Mouse (Mus musculus): Measurements from ENCODE around the gene Cd99l2. TPM values are rescaled to one million over a fixed set of nuclear protein-coding genes. Genes with fewer than 3 reads are reported as not detected.

Gene Cd99l2
- polyA plus RNA-seq, 1 experiment from 2014 or later = 60.1 TPM

DNA sequence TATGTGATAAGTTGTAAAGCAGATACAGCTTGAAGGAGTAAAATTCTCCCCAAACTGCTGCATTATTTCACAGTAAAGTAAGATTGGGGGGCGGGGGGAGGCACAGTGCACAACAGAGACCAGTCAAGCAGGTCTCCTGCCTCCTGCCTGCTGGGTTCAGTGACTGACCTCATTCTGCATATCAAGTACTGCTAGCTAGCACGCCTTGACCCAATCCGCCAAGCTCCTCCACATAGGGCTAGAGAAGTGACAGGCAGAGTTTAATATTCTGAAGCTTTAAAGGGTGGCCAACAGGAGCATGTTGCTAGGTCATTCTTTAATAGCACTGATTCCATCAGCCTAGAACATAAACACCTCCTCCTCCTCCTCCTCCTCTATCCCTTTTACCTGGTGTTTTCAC lies 79.9 kb downstream of the Cd99l2 start:
- no peak overlapping the region for H3K9ac ChIP-seq (replicated peaks)
- no peak overlapping the region for H3K4me3 ChIP-seq
- WGBS = 68% methylated on average over 3 of the region's 3 CpGs
- H3K4me1 ChIP-seq = no peaks in the 10 kb centered on the region
- no peaks in the 10 kb centered on the region for H3K9me3 ChIP-seq
- H3K27me3 ChIP-seq = no peaks in the 10 kb centered on the region
- H3K36me3 ChIP-seq = no peaks in the 10 kb centered on the region
- H3K27ac ChIP-seq (replicated peaks) = no peak overlapping the region
- H3K4me2 ChIP-seq (replicated peaks) = no peak overlapping the region
- ATAC-seq (replicated peaks) = no peak

DNA sequence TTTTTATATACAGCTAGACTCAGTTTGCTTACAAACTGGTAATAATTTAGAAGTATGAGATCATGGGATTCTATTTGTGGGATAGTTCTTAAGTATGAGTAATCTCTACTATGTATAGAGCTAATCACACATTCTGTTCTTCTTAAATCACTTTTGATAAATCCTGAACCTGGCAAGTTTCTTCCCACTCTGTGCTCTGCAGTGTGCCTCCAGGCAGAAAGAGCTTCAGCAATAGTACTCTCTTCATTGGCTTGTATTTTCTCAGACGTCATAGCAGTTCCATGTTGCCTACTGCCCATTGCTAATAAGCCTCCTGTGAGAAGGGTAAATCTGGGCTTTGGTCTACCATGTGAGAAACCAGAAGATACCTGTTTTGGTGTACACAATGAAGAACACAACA lies 84.3 kb downstream of the Cd99l2 start:
- Histone ChIP-seq H3K9ac (replicated peaks) (no peak overlapping the region), H3K36me3 (no peaks in the 10 kb centered on the region), H3K9me3 (no peaks in the 10 kb centered on the region), H3K4me2 (replicated peaks) (no peak overlapping the region), H3K4me3 (no peak overlapping the region), H3K27me3 (no peaks in the 10 kb centered on the region), H3K4me1 (no peaks in the 10 kb centered on the region), H3K27ac (replicated peaks) (no peak overlapping the region)
- 72% methylated on average over 1 of the region's 1 CpGs for WGBS
- ATAC-seq (replicated peaks) = no peak

DNA sequence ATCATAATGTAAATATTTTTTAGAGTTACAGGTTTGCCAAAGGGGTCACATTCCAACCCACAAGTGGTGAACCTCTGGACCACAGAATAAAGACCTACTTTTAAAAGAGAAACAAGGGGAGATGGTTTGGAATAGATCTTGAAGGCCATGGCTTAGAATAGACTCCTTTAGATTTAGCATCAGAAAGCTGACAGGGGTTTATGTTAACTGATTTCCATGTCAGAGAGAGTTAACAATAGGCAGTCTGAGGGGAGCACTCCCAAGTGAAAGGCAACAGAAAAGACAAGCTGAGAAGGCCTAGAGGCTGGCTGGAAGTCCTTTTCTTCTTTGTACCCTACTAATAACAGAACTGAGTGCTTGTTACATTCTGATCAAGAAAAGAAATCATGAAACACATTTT lies 86.4 kb downstream of the Cd99l2 start:
- ATAC-seq (replicated peaks) = no peak
- Histone ChIP-seq H3K4me2 (replicated peaks) (no peak overlapping the region), H3K27me3 (no peaks in the 10 kb centered on the region), H3K27ac (replicated peaks) (no peak overlapping the region), H3K4me3 (no peak overlapping the region), H3K4me1 (no peaks in the 10 kb centered on the region), H3K9me3 (no peaks in the 10 kb centered on the region), H3K36me3 (peaks cover 4% of the 10 kb centered on the region; the same call in 1 of the 2 replicates), H3K9ac (replicated peaks) (no peak overlapping the region)

DNA sequence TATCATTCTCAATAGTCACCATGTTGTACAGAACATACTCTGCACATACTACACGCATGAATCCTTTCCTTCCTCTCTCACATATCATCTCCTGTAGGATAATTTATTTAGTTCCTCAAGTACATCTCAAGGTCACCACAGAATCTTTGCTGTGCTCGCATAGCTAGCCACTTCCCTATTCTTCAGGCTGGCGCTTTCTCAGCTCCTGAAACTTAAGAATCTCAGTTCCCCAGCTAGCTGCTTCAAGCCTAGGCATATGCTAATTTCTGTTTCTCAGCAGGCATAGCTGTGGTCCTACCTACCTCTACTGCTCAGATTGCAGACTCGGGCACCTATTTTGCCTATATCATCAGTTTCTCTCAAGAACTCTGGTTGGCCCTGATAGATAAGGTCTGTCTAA lies 96.3 kb downstream of the Cd99l2 start:
- Histone ChIP-seq H3K4me1 (no peaks in the 10 kb centered on the region), H3K4me2 (replicated peaks) (no peak overlapping the region), H3K9ac (replicated peaks) (no peak overlapping the region), H3K27ac (replicated peaks) (no peak overlapping the region), H3K9me3 (no peaks in the 10 kb centered on the region), H3K27me3 (no peaks in the 10 kb centered on the region), H3K4me3 (no peak overlapping the region), H3K36me3 (0 out of 2 replicates have a peak, but pooled peaks cover 2% of the 10 kb centered on the region)
- no peak for ATAC-seq (replicated peaks)
- 82% methylated on average over 4 of the region's 4 CpGs for WGBS

DNA sequence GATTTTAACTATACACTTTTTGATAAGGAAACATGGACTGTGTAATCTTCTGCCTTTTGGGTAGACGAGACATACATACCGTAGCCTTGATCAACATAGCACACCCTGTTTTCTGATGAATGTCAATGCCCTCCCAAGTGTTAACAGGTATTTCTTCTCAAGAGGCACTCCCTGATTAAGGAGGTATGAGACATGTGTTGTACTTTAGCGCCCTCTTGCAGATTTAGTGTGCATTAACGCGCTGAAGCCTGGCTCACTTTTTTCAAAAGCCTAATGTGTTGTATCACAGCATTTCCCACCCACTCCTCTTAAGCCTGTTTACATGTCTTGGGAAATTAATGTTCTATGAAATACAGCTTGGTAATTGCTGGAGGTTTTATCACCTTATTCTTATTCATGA lies 111.1 kb downstream of the Cd99l2 start:
- Histone ChIP-seq H3K4me1 (no peaks in the 10 kb centered on the region), H3K4me3 (no peak overlapping the region), H3K27me3 (no peaks in the 10 kb centered on the region), H3K36me3 (no peaks in the 10 kb centered on the region), H3K9me3 (no peaks in the 10 kb centered on the region), H3K4me2 (replicated peaks) (no peak overlapping the region), H3K9ac (replicated peaks) (no peak overlapping the region), H3K27ac (replicated peaks) (no peak overlapping the region)
- no peak for ATAC-seq (replicated peaks)
- 46% methylated on average over 5 of the region's 5 CpGs for WGBS

DNA sequence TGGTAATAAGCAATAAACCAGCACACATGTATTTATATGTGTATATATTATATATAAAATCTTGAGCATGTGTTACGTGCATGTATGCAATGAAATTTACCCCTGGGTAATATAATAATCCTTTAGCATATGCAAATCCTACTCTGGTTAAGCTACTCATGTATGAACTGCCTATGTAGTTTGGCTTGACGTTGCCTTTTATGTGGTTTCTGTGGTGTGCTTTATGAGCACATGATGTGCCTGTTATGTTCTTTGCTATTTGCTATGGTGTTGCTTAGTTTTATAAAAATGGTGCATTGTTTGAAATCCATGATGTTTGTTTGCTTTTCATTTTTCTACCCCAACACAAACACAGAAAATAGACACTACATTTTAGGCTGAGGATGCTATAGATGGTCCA lies 114.2 kb downstream of the Cd99l2 start:
- no peak overlapping the region for H3K4me2 ChIP-seq (replicated peaks)
- H3K27me3 ChIP-seq = no peaks in the 10 kb centered on the region
- no peak overlapping the region for H3K9ac ChIP-seq (replicated peaks)
- no peak overlapping the region for H3K4me3 ChIP-seq
- H3K36me3 ChIP-seq = no peaks in the 10 kb centered on the region
- WGBS = 79% methylated on average over 2 of the region's 2 CpGs
- H3K27ac ChIP-seq (replicated peaks) = no peak overlapping the region
- no peaks in the 10 kb centered on the region for H3K4me1 ChIP-seq
- no peak for ATAC-seq (replicated peaks)
- H3K9me3 ChIP-seq = no peaks in the 10 kb centered on the region

DNA sequence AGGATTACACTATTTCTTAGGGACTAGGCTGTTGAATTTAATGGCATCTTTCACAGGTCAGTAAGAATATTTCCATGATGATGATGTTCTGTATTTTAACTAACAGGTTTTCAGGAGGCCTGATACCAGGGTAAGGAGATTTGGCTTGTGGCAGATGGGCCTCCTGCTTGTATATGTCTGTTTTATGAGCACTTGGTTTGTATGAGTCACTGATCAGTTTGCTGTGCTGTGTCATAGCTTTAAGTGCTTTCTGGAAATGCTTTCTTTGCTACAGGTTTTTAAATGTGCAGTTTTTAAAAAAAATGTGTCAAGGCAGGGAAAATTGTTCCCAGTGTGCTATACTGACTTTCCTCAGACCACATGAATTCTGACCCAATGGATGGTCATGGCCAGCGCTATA lies 115.9 kb downstream of the Cd99l2 start:
- Histone ChIP-seq H3K4me1 (no peaks in the 10 kb centered on the region), H3K36me3 (no peaks in the 10 kb centered on the region), H3K27me3 (no peaks in the 10 kb centered on the region), H3K9me3 (no peaks in the 10 kb centered on the region), H3K27ac (replicated peaks) (no peak overlapping the region), H3K4me2 (replicated peaks) (no peak overlapping the region), H3K4me3 (no peak overlapping the region), H3K9ac (replicated peaks) (no peak overlapping the region)
- ATAC-seq (replicated peaks) = no peak
- WGBS = 92% methylated on average over 1 of the region's 1 CpGs

Small RNAs within 50 kb of the gene (microRNA-seq; reads per million reads assigned to microRNA genes)
- gene Gm23945 = not detected

Other genes starting within 250 kb of the Cd99l2 start
- 18.5 and 20.2 TPM in 2 replicates for gene Mtmr1, start 128.1 kb downstream of the Cd99l2 start, polyA plus RNA-seq (2015; fragmentation: Nextera tagmentation; extraction: Ambion mirVana)
- 566 and 567 TPM in 2 replicates for gene Hmgb3, start 63.1 kb upstream of the Cd99l2 start, polyA plus RNA-seq (2015; fragmentation: Nextera tagmentation; extraction: Ambion mirVana)
- 0.64 and 3.7 TPM in 2 replicates for gene Gpr50, start 170.8 kb upstream of the Cd99l2 start, polyA plus RNA-seq (2015; fragmentation: Nextera tagmentation; extraction: Ambion mirVana)

Measured in forebrain, embryonic 15.5 days (tissue).